Mouse (Mus musculus): ENCODE results near the gene Supt20.

DNA sequence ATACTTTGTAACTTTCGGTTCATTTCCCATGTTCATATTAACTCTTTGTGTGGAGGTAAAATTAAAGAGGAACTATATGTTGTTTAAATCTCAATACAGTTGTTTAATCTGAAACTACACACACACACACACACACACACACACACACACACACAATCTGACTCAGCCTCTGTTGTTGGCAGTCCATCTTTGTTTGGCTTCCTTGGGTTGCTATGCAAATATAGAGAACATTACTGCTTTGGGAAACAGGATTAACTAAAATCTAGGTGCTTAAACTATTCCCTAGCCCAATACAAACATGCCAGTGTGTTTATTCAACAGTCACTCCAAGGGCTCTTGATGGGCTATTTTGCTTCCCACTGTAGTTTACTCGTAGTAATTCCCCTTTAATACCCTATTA is 5.4 kb upstream of the Supt20 start:
- no peak for TF ChIP-seq EP300 (IDR thresholded peaks at IDR 0.05; ENCODE audit: low read depth)
- no peak for TF ChIP-seq CTCF (IDR thresholded peaks at IDR 0.05; ENCODE audit: low read depth)

Data from liver, postnatal 0 days (tissue).